Mouse (Mus musculus): ENCODE results near the gene D630045J12Rik.

- no peak for TF ChIP-seq EP300 (IDR thresholded peaks at IDR 0.05; ENCODE audit: low read depth)
- TF ChIP-seq CTCF (IDR thresholded peaks at IDR 0.05; ENCODE audit: low read depth), result no peak
Measured at GRCm38 (mm10) chr6:38199599-38199998, 54.2 kb downstream of the D630045J12Rik start.
